Mouse (Mus musculus): ENCODE measurements around the gene Esp16.
"Not testable (repeated sequence)": the region's sequence is repeated elsewhere in the genome, so short reads cannot be mapped to it uniquely, and the experiment has no call there.

Esp16 gene

GRCm38 (mm10) chr17:39535842-39536241 lies at the start of gene Esp16:
Gene Esp16 (plus strand): TSS chr17:39536142.
- not testable (repeated sequence) for TF ChIP-seq GATA4 (IDR thresholded peaks at IDR 0.05; ENCODE audit: insufficient replicate concordance, low read length)

Data from liver, adult (tissue).